Mouse (Mus musculus) c-Kit-negative CD71-positive TER-119-positive erythroid progenitor cells, embryonic 14.5 days (primary cell): ENCODE measurements around the gene Rac2.

Experiments
- DNase-seq: peaks from one replicate; pipeline ENCODE4 v3.0.0-alpha.2; 2013; ENCODE audit warnings: low read depth, low spot score

Gene Rac2

GRCm38 (mm10) chr15:78547415-78548335, 24.9 kb downstream of the Rac2 start:
- no peak for DNase-seq

GRCm38 (mm10) chr15:78546060-78546459, 26.5 kb downstream of the Rac2 start:
- DNase-seq, result no peak

GRCm38 (mm10) chr15:78544561-78545001, 28.0 kb downstream of the Rac2 start, which contains the start of gene Sstr3:
Gene Sstr3 (minus strand): TSS chr15:78544685.
- no peak for DNase-seq

GRCm38 (mm10) chr15:78544041-78544440, 28.5 kb downstream of the Rac2 start:
- DNase-seq, result no peak

- DNase-seq, result no peak
Measured at GRCm38 (mm10) chr15:78542767-78543303, 29.7 kb downstream of the Rac2 start.

GRCm38 (mm10) chr15:78542098-78542766, 30.4 kb downstream of the Rac2 start:
- no peak for DNase-seq

- no peak for DNase-seq
Measured at GRCm38 (mm10) chr15:78541606-78542005, 31.0 kb downstream of the Rac2 start.

- DNase-seq, result no peak
Measured at GRCm38 (mm10) chr15:78541036-78541435, 31.5 kb downstream of the Rac2 start.

GRCm38 (mm10) chr15:78535723-78536421, 36.7 kb downstream of the Rac2 start:
- DNase-seq, result no peak

- DNase-seq, result no peak
Measured at GRCm38 (mm10) chr15:78533346-78533835, 39.2 kb downstream of the Rac2 start.

GRCm38 (mm10) chr15:78532566-78533345, 39.8 kb downstream of the Rac2 start:
- no peak for DNase-seq

GRCm38 (mm10) chr15:78531901-78532469, 40.6 kb downstream of the Rac2 start:
- peak; percentile 56 for DNase-seq

- no peak for DNase-seq
Measured at GRCm38 (mm10) chr15:78531451-78531720, 41.2 kb downstream of the Rac2 start.

- no peak for DNase-seq
Measured at GRCm38 (mm10) chr15:78530671-78531450, 41.7 kb downstream of the Rac2 start, which contains the start of gene C1qtnf6. Gene C1qtnf6 (minus strand): TSS chr15:78531416.

- DNase-seq, result no peak
Measured at GRCm38 (mm10) chr15:78530141-78530540, 42.4 kb downstream of the Rac2 start.

GRCm38 (mm10) chr15:78529428-78529990, 43.1 kb downstream of the Rac2 start:
- no peak for DNase-seq

- no peak for DNase-seq
Measured at GRCm38 (mm10) chr15:78528726-78529411, 43.7 kb downstream of the Rac2 start.

- DNase-seq, result no peak
Measured at GRCm38 (mm10) chr15:78527973-78528372, 44.6 kb downstream of the Rac2 start.

GRCm38 (mm10) chr15:78524163-78524562, 48.4 kb downstream of the Rac2 start:
- DNase-seq, result no peak
